ENCODE assay signal across 8 mouse cellular contexts in the genomic region with DNA sequence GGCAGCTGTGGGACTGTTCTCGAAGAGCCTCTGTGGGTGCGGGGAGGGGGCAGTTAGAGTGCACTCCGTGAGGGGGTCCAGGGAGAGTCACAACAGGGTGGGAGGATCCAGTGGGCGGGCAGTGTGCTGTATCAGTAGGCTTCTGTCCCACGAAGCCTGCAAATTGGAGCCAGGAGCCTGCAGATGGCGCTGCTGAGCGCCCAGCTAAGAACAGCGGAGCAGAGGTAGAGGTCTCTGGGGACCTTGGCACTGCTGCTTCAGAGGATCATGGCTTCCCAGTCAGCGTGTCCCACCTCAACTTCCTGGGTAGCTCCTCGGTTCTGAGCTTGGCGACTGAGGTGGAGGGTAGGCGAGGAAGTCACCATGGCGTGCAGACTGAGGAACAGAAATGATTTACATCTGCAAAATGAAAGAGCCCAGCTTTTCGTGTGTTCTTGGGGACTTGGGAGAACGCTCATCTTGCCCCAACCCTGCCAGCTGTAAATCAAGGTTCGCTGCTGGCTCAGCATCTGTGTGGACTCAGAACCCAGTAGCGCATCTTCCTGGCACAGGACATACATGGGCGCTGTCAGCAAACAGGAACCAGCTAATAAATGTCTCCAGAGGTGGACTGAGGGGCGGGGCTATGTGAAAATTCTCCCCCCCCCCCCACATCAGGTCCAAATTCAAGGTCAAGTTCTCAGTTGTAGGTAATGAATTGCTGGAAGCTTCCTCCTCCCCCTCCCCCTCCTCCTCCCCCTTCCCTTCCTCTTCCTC. TPM values are rescaled to one million over a fixed set of nuclear protein-coding genes. Genes with fewer than 3 reads are reported as not detected.
DNase-seq lines count a peak whose midpoint lies in the region; ATAC-seq and TF ChIP-seq lines count a peak whose summit lies in the region.

No protein-coding gene starts in this region.

- 0 out of 2 replicates have a peak, but pooled peaks cover 3% of the 10 kb centered on the region for H3K9me3 ChIP-seq in forebrain, embryonic 12.5 days
- no peaks in the 10 kb centered on the region for H3K9me3 ChIP-seq in kidney, postnatal 0 days (replicated peaks; ENCODE audit: low read length)

- H3K4me2 ChIP-seq in forebrain, embryonic 12.5 days: peak overlapping the region; percentile 3; the same call in 1 of the 2 replicates
- peak overlapping the region; percentile 46 for H3K4me2 ChIP-seq in kidney, postnatal 0 days (ENCODE audit: low read length)

- H3K27me3 ChIP-seq in cerebellum, adult 2 months (ENCODE audit: control insufficient read depth, insufficient read depth, low read length): no peaks in the 10 kb centered on the region
- H3K27me3 ChIP-seq in forebrain, embryonic 12.5 days: peaks cover 11% of the 10 kb centered on the region
- no peaks in the 10 kb centered on the region for H3K27me3 ChIP-seq in kidney, postnatal 0 days (ENCODE audit: insufficient read depth, low read length)
- no peaks in the 10 kb centered on the region for H3K27me3 ChIP-seq in testis, adult 2 months (ENCODE audit: control insufficient read depth, insufficient read depth, low read length)

- WGBS in cerebellum, adult 2 months: 41% methylated on average over 19 of the region's 19 CpGs
- 26% methylated on average over 19 of the region's 19 CpGs for WGBS in forebrain, embryonic 12.5 days
- WGBS in kidney, postnatal 0 days: 21% methylated on average over 19 of the region's 19 CpGs

- no peak overlapping the region for H3K4me3 ChIP-seq in cerebellum, adult 2 months (replicated peaks; ENCODE audit: insufficient read depth, low read depth, low read length)
- no peak overlapping the region for H3K4me3 ChIP-seq in forebrain, embryonic 12.5 days (replicated peaks)
- no peak overlapping the region; the same call in 1 of the 2 replicates for H3K4me3 ChIP-seq in kidney, postnatal 0 days (replicated peaks; ENCODE audit: low read depth, low read length)
- peak overlapping the region; percentile 57 for H3K4me3 ChIP-seq in testis, adult 2 months (ENCODE audit: control insufficient read depth, low read depth, low read length)

- H3K27ac ChIP-seq in cerebellum, adult 2 months (ENCODE audit: insufficient read depth, low read length): no peak overlapping the region
- no peak overlapping the region for H3K27ac ChIP-seq in forebrain, embryonic 12.5 days
- no peak overlapping the region for H3K27ac ChIP-seq in kidney, postnatal 0 days
- H3K27ac ChIP-seq in testis, adult 2 months (ENCODE audit: control insufficient read depth, insufficient read depth, low read depth, low read length): no peak overlapping the region

- H3K36me3 ChIP-seq in forebrain, embryonic 12.5 days (replicated peaks): no peaks in the 10 kb centered on the region
- H3K36me3 ChIP-seq in kidney, postnatal 0 days (ENCODE audit: insufficient read depth, low read length): no peaks in the 10 kb centered on the region
- no peaks in the 10 kb centered on the region for H3K36me3 ChIP-seq in testis, adult 2 months (ENCODE audit: control insufficient read depth, insufficient read depth, low read length)

- no peak for DNase-seq in cerebellum, adult 2 months
- peak; percentile 62 for DNase-seq in T-cell, adult 2 months (ENCODE audit: low spot score)
- peak; percentile 77 for DNase-seq in kidney, postnatal 0 days (ENCODE audit: low spot score)
- DNase-seq in frontal cortex, adult 2 months (ENCODE audit: extremely low spot score in 1 of 2, low spot score in 1 of 2): no peak

- H3K9ac ChIP-seq in forebrain, embryonic 12.5 days: 0 out of 2 replicates have a peak overlapping the region, but pooled peaks have one; percentile 4
- H3K9ac ChIP-seq in kidney, postnatal 0 days (ENCODE audit: low read depth, low read length): no peak overlapping the region

- H3K4me1 ChIP-seq in cerebellum, adult 2 months (ENCODE audit: control insufficient read depth, insufficient read depth, low read length): no peaks in the 10 kb centered on the region
- 0 out of 2 replicates have a peak, but pooled peaks cover 4% of the 10 kb centered on the region for H3K4me1 ChIP-seq in forebrain, embryonic 12.5 days
- H3K4me1 ChIP-seq in kidney, postnatal 0 days (replicated peaks; ENCODE audit: insufficient read depth, low read length): no peaks in the 10 kb centered on the region
- H3K4me1 ChIP-seq in testis, adult 2 months (ENCODE audit: control insufficient read depth, insufficient read depth, low read length): peaks cover 6% of the 10 kb centered on the region

- TF ChIP-seq POLR2A in cerebellum, adult 2 months (IDR thresholded peaks at IDR 0.05; ENCODE audit: borderline replicate concordance, insufficient read depth, low read length): no peak
- TF ChIP-seq POLR2A in testis, adult 2 months (IDR thresholded peaks at IDR 0.05; ENCODE audit: control insufficient read depth, low read depth, low read length): no peak

- no peak for ATAC-seq in cerebellum, adult (ENCODE audit: insufficient number of reproducible peaks, low FRiP score, low TSS enrichment)
- ATAC-seq in forebrain, embryonic 12.5 days (ENCODE audit: low FRiP score): no peak
- no peak; the same call in 1 of the 2 replicates for ATAC-seq in kidney, postnatal 0 days (replicated peaks; ENCODE audit: low FRiP score, low read depth)
- ATAC-seq in megakaryocyte-erythroid progenitor cell, adult 5-6 weeks (replicated peaks; ENCODE audit: low FRiP score, low TSS enrichment, poor library complexity, severe bottlenecking): peak; percentile 89

- TF ChIP-seq CTCF in cerebellum, adult 2 months (IDR thresholded peaks at IDR 0.05; ENCODE audit: borderline replicate concordance, insufficient read depth, low read depth, low read length): peak; percentile 40
- peak; percentile 75 for TF ChIP-seq CTCF in kidney, postnatal 0 days (IDR thresholded peaks at IDR 0.05; ENCODE audit: low read depth)
- peak; percentile 75 for TF ChIP-seq CTCF in testis, adult 2 months (IDR thresholded peaks at IDR 0.05; ENCODE audit: control insufficient read depth, insufficient read depth, insufficient replicate concordance, low read depth, low read length)

RNA-seq across cellular contexts. Expression of a gene that starts 32.5 kb away (rescaled TPM):
- polyA plus RNA-seq in cerebellum, adult 2 months (2012; rRNA removed): 95.4 and 99.7 TPM in 2 replicates
- polyA plus RNA-seq in forebrain, embryonic 12.5 days (2016; fragmentation: Nextera tagmentation; extraction: Ambion mirVana): 77.9 and 83.6 TPM in 2 replicates
- polyA plus RNA-seq in kidney, postnatal 0 days (2015; fragmentation: Nextera tagmentation; extraction: Ambion mirVana): 115 and 120 TPM in 2 replicates
- 64.4 and 88.9 TPM in 2 replicates for total RNA-seq in megakaryocyte-erythroid progenitor cell, adult 5-6 weeks (2014; fragmentation: Nextera tagmentation)
- 208 and 338 TPM in 2 replicates for total RNA-seq in megakaryocyte-erythroid progenitor cell, adult 5-6 weeks (2017)
- polyA plus RNA-seq in testis, adult 2 months (2012; rRNA removed): 22.0 and 24.3 TPM in 2 replicates
- polyA plus RNA-seq in frontal cortex, adult 2 months (2012; rRNA removed): 80.3 and 94.7 TPM in 2 replicates

RNA-seq across cellular contexts. Expression of a gene that starts 39.8 kb away (rescaled TPM):
- polyA plus RNA-seq in cerebellum, adult 2 months (2012; rRNA removed): 478 and 508 TPM in 2 replicates
- 478 and 490 TPM in 2 replicates for polyA plus RNA-seq in forebrain, embryonic 12.5 days (2016; fragmentation: Nextera tagmentation; extraction: Ambion mirVana)
- 375 and 409 TPM in 2 replicates for polyA plus RNA-seq in kidney, postnatal 0 days (2015; fragmentation: Nextera tagmentation; extraction: Ambion mirVana)
- total RNA-seq in megakaryocyte-erythroid progenitor cell, adult 5-6 weeks (2014; fragmentation: Nextera tagmentation): 371 and 563 TPM in 2 replicates
- 122 and 226 TPM in 2 replicates for total RNA-seq in megakaryocyte-erythroid progenitor cell, adult 5-6 weeks (2017)
- polyA plus RNA-seq in testis, adult 2 months (2012; rRNA removed): 145 and 148 TPM in 2 replicates
- 742 and 753 TPM in 2 replicates for polyA plus RNA-seq in frontal cortex, adult 2 months (2012; rRNA removed)

RNA-seq across cellular contexts. Expression of a gene that starts 48.4 kb away (rescaled TPM):
- 105 and 111 TPM in 2 replicates for polyA plus RNA-seq in cerebellum, adult 2 months (2012; rRNA removed)
- 138 and 139 TPM in 2 replicates for polyA plus RNA-seq in forebrain, embryonic 12.5 days (2016; fragmentation: Nextera tagmentation; extraction: Ambion mirVana)
- polyA plus RNA-seq in kidney, postnatal 0 days (2015; fragmentation: Nextera tagmentation; extraction: Ambion mirVana): 169 and 188 TPM in 2 replicates
- total RNA-seq in megakaryocyte-erythroid progenitor cell, adult 5-6 weeks (2014; fragmentation: Nextera tagmentation): 82.2 and 101 TPM in 2 replicates
- total RNA-seq in megakaryocyte-erythroid progenitor cell, adult 5-6 weeks (2017): 163 and 179 TPM in 2 replicates
- polyA plus RNA-seq in testis, adult 2 months (2012; rRNA removed): 19.5 and 23.0 TPM in 2 replicates
- 151 TPM in 2 replicates for polyA plus RNA-seq in frontal cortex, adult 2 months (2012; rRNA removed)

Comparison
In these comparisons a context has a peak if more than half of its experiments do, and no peak if none do; other contexts are left out.
1. DNase-seq: peak in T-cell, adult 2 months (single experiment) and kidney, postnatal 0 days (single experiment); none in cerebellum, adult 2 months (0 of 2) and frontal cortex, adult 2 months (0 of 2).
2. Peak in every context shown above with its lines, with median percentiles within 50 percentile points of each other: CTCF ChIP-seq.